Mouse (Mus musculus): ENCODE measurements around the gene Zc3h12a. TPM values are rescaled to one million over a fixed set of nuclear protein-coding genes. Genes with fewer than 3 reads are reported as not detected.

Gene Zc3h12a
- polyA plus RNA-seq, 1 experiment from 2014 or later = 0.26 TPM

GRCm38 (mm10) chr4:125093031-125093430 is 34.6 kb downstream of the Zc3h12a start:
- H3K36me3 ChIP-seq (replicated peaks) = peaks cover 83% of the 10 kb centered on the region
- no peaks in the 10 kb centered on the region for H3K27me3 ChIP-seq (ENCODE audit: poor library complexity, severe bottlenecking)
- no peak for DNase-seq (ENCODE audit: extremely low spot score, low spot score)
- H3K4me1 ChIP-seq = no peaks in the 10 kb centered on the region
- WGBS = 91% methylated on average over 5 of the region's 5 CpGs
- H3K9me3 ChIP-seq = peaks cover 4% of the 10 kb centered on the region; the same call in 1 of the 2 replicates
- H3K27ac ChIP-seq = no peak overlapping the region
- H3K4me3 ChIP-seq = no peak overlapping the region

- H3K4me1 ChIP-seq = peaks cover 31% of the 10 kb centered on the region
- peak; percentile 79 for DNase-seq (ENCODE audit: extremely low spot score, low spot score)
These were observed 42.2 kb downstream of the Zc3h12a start for GRCm38 (mm10) chr4:125085346-125085841.

DNA sequence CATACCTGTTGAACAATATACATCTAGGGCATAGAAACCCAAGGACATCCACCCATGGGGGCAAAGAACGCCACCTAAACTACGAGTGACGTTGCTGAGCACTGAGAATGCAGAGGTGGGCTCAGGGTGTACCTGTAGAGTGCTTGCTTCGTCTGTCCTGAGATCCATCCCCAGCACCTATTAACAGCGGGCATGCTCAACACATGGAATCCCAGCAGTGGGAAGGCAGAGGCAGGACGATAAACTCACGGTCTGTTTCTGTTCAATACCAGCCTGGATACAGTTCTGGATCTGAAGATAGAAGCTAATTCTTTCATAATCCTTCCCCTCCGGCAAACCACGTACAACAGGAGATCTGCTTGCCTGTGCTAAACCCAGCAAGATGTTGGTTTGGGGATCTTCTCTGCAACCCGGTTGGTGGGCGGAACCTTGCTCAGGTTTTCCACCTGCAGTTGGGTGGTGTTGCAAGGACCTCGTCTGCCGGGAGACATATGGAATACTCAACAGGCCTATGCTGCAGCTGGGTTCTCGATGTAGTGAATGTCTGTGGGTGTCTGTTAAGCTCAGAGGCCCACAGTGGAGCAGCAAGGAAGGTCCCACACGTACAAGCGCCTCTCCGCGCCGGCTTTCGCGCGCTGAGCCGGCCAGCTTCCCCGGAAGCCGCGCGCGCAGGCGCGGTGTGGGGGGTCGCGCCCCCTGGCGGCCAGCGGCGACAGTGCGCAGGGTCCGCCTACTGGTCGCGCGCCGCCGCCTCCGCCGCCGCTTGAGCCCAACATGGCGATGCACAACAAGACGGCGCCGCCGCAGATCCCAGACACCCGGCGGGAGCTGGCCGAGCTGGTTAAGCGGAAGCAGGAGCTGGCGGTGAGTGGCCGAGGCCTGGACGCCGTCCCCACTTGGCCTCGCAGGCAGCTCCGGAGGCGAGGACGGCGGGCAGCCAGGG is 43.0 kb downstream of the Zc3h12a start, which contains the start of gene Meaf6:
Gene Meaf6 (plus strand): TSS at position 732 of the 943 bp plus-strand sequence.
- peak within 1 kb of the TSS; percentile 99 for H3K27ac ChIP-seq
- H3K9me3 ChIP-seq = no peaks in the 10 kb centered on the region
- peaks cover 31% of the 10 kb centered on the region for H3K4me1 ChIP-seq
- H3K36me3 ChIP-seq (replicated peaks) = peaks cover 53% of the 10 kb centered on the region
- DNase-seq (ENCODE audit: extremely low spot score, low spot score) = peak; percentile 87
- H3K27me3 ChIP-seq (ENCODE audit: poor library complexity, severe bottlenecking) = no peaks in the 10 kb centered on the region
- H3K4me3 ChIP-seq = peak within 1 kb of the TSS; percentile 93
- WGBS = 1% methylated on average over 62 of the region's 63 CpGs

More at GRCm38 (mm10) chr4:125085346-125085841, 42.2 kb downstream of the Zc3h12a start:
- H3K27ac ChIP-seq = peak overlapping the region; percentile 99
- WGBS = 0% methylated on average over 45 of the region's 45 CpGs
- no peaks in the 10 kb centered on the region for H3K9me3 ChIP-seq
- peak overlapping the region; percentile 93 for H3K4me3 ChIP-seq
- H3K27me3 ChIP-seq (ENCODE audit: poor library complexity, severe bottlenecking) = no peaks in the 10 kb centered on the region
- peaks cover 58% of the 10 kb centered on the region for H3K36me3 ChIP-seq (replicated peaks)

DNA sequence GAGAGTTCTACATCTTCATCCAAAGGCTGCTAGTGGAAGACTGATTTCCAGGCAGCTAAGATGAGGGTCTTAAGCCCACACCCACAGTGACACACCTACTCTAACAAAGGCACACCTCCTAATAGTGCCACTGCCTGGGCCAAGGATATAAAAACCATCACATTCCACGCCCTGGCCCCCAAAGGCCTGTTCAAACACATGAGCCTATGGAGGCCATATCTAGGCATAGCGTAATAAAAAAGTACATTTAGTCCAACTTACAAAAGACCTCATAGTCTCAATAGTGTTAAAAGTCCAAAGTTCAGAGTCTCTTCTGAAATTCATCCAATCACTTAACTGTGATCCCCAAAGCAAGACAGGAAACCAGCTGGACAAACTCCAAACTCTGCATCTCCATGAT is 48.9 kb downstream of the Zc3h12a start:
- Histone ChIP-seq H3K27me3 (ENCODE audit: poor library complexity, severe bottlenecking) (no peaks in the 10 kb centered on the region), H3K9me3 (no peaks in the 10 kb centered on the region), H3K4me3 (no peak overlapping the region), H3K4me1 (peaks cover 6% of the 10 kb centered on the region), H3K36me3 (replicated peaks) (peaks cover 76% of the 10 kb centered on the region), H3K27ac (no peak overlapping the region)
- no peak for DNase-seq (ENCODE audit: extremely low spot score, low spot score)
- 97% methylated on average over 2 of the region's 2 CpGs for WGBS

DNA sequence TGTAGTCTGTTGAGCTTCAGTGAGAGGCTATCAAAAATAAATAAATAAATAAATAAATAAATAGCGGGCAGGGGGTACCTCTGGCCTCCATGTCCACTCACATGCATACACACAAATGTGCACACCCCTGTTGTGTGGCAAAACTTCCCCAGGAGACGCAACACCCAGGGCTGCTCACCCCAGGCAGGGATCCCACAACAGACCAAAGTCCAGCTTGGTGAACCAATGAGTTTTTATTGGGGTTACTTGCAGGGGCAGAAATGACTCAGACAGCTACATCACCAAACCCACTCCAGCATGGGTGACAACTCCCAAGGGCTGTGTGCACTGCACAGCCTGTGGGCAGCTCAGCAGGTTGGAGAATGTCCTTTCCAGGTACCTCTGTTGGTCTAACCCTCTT is 49.9 kb downstream of the Zc3h12a start:
- Histone ChIP-seq H3K9me3 (no peaks in the 10 kb centered on the region), H3K27me3 (ENCODE audit: poor library complexity, severe bottlenecking) (no peaks in the 10 kb centered on the region), H3K4me3 (no peak overlapping the region), H3K27ac (no peak overlapping the region), H3K4me1 (no peaks in the 10 kb centered on the region), H3K36me3 (replicated peaks) (peaks cover 86% of the 10 kb centered on the region)
- no peak for DNase-seq (ENCODE audit: extremely low spot score, low spot score)
- WGBS = 85% methylated on average over 2 of the region's 2 CpGs

Other genes starting within 250 kb of the Zc3h12a start
- gene Epha10, start 246.9 kb downstream of the Zc3h12a start, polyA plus RNA-seq (2016; fragmentation: Nextera tagmentation; extraction: Ambion mirVana) = 1.1 and 1.3 TPM in 2 replicates
- 16.4 and 17.5 TPM in 2 replicates for gene 9930104L06Rik, start 190.8 kb downstream of the Zc3h12a start, polyA plus RNA-seq (2016; fragmentation: Nextera tagmentation; extraction: Ambion mirVana)
- gene Cdca8, start 188.5 kb downstream of the Zc3h12a start, polyA plus RNA-seq (2016; fragmentation: Nextera tagmentation; extraction: Ambion mirVana) = 293 and 297 TPM in 2 replicates
- 40.0 and 46.8 TPM in 2 replicates for gene Rspo1, start 141.4 kb downstream of the Zc3h12a start, polyA plus RNA-seq (2016; fragmentation: Nextera tagmentation; extraction: Ambion mirVana)
- 99.7 and 107 TPM in 2 replicates for gene Gnl2, start 111.3 kb downstream of the Zc3h12a start, polyA plus RNA-seq (2016; fragmentation: Nextera tagmentation; extraction: Ambion mirVana)
- 0.28 and 0.30 TPM in 2 replicates for gene Dnali1, start 62.1 kb downstream of the Zc3h12a start, polyA plus RNA-seq (2016; fragmentation: Nextera tagmentation; extraction: Ambion mirVana)
- gene Snip1, start 61.2 kb downstream of the Zc3h12a start, polyA plus RNA-seq (2016; fragmentation: Nextera tagmentation; extraction: Ambion mirVana) = 28.5 and 30.8 TPM in 2 replicates
- 82.6 and 96.5 TPM in 2 replicates for gene Meaf6, start 42.7 kb downstream of the Zc3h12a start, polyA plus RNA-seq (2016; fragmentation: Nextera tagmentation; extraction: Ambion mirVana)

Measured in forebrain, embryonic 10.5 days (tissue).